Mouse (Mus musculus): Measurements from ENCODE around the gene Dand5. TPM values are rescaled to one million over a fixed set of nuclear protein-coding genes. Genes with fewer than 3 reads are reported as not detected.

Dand5 gene
- total RNA-seq, 2 experiments from 2014 or later: 9.3 to 10.6 TPM

GRCm38 (mm10) chr8:84785506-84785755 is 37.2 kb downstream of the Dand5 start:
- DNase-seq (ENCODE audit: extremely low spot score in 1 of 2, low spot score in 1 of 2): no peak

- no peak for DNase-seq (ENCODE audit: extremely low spot score in 1 of 2, low spot score in 1 of 2)
Measured at GRCm38 (mm10) chr8:84784681-84785505, 37.7 kb downstream of the Dand5 start.

DNA sequence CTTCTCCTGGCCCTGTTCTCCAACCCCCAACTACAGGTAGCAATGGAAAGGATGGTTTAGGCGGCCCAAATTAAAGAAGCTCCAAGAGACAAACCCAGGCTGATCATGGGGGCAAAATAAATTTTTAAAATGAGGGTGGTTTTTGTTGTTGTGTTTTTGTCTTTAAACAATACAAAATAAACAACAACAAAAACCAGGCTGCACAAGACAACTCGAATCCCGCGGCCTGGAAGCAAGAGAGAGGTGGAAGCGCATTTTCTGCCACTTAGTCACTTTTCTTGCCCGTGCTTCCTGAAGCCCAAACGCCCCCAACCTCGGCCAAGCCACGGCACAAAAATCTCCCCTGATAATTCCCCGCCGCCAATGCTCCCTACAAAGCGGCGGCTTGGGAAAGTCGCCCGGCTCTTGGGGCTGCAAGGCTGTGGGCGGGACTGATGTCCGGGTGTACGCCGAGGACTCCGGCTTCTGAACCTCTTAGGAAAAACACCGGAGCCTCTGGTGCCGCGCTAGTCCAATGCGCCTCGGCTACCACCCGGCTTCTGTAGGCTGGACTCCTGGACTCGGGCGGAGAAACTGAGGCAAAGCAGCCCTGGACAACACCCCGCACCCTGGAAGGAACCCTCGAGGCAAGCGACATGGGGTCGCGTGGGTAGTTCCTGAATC is 38.6 kb downstream of the Dand5 start:
- peak in 1 of 2 experiments; percentile 40 for DNase-seq (ENCODE audit: extremely low spot score in 1 of 2, low spot score in 1 of 2)

- DNase-seq (ENCODE audit: extremely low spot score in 1 of 2, low spot score in 1 of 2): no peak
Measured at GRCm38 (mm10) chr8:84783198-84783918, 39.3 kb downstream of the Dand5 start.

DNA sequence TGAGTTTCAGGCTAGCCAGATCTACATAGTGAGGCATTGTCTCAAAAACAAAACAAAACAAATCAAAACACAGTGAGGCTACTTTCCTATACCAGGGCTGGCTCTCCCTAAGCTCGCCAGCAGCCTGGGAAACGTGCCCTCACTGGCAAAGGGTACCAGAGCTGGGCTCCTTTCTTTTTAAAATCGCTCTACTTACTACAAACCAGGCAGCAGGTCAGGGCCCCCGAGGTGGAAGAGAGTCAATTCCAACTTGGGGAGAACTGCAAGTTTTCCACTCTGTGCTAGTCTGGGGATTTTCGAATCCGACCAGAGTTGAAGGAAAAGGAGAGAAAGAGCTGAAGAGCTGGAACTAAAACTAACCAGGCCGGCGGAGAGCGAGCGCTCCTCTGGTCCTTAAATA is 39.9 kb downstream of the Dand5 start:
- no peak for DNase-seq (ENCODE audit: extremely low spot score in 1 of 2, low spot score in 1 of 2)

- no peak for DNase-seq (ENCODE audit: extremely low spot score in 1 of 2, low spot score in 1 of 2)
Measured at GRCm38 (mm10) chr8:84781686-84782505, 40.7 kb downstream of the Dand5 start.

GRCm38 (mm10) chr8:84780949-84781680 is 41.5 kb downstream of the Dand5 start:
- DNase-seq (ENCODE audit: extremely low spot score in 1 of 2, low spot score in 1 of 2): no peak

DNA sequence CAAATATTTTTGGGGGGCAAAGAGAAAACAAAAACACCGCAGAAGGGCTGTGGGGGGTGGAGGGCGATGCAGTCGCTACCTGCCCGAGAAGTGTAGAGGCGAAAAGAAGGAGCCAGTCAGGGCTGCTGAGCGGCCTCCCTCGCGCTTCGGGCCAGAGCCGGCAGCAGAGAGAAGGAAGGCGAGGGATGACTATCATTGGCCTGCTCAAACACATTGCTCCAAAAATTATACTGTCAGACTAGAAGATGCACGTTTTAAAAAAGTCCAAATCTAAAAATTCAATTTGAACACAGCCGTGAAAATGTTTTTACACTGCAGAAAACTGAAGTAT is 42.4 kb downstream of the Dand5 start:
- DNase-seq (ENCODE audit: extremely low spot score in 1 of 2, low spot score in 1 of 2): no peak

GRCm38 (mm10) chr8:84779519-84780224 is 43.0 kb downstream of the Dand5 start:
- DNase-seq (ENCODE audit: extremely low spot score in 1 of 2, low spot score in 1 of 2): no peak

DNA sequence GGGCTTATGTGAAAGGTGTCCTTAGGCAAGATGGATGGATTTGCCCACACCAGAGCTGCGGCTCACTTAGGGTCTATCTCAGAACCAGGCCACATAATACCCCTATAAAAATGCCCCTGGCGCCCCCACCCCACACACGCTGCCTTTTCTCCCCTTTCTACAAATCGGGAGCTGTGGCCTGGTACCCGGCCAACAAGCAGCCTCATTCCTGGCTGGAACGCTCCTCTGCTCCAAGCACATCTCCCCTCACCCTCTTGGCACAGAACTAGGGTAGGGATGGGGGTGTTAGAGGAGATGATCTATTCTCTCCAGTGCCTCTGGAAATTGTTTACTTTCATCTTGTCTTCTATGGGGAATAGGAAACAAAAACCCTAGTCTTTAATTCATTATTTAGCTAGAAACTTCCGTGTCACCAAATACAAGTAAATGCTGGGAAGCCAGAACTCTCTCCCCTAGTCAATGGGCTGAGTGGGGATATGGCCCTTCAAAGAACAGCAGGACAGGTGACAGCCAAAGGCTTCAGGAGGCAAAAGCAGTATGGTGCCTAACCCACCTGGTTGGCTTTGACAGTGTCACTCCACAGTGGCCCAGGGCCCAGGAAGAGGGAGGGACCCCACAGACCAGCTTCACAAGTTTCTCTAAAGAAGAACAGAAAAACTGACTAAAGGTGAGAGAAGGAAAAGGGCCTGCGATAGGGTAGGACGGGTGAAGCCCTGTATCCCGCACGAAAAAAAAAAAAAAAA is 43.8 kb downstream of the Dand5 start:
- no peak for DNase-seq (ENCODE audit: extremely low spot score in 1 of 2, low spot score in 1 of 2)

DNA sequence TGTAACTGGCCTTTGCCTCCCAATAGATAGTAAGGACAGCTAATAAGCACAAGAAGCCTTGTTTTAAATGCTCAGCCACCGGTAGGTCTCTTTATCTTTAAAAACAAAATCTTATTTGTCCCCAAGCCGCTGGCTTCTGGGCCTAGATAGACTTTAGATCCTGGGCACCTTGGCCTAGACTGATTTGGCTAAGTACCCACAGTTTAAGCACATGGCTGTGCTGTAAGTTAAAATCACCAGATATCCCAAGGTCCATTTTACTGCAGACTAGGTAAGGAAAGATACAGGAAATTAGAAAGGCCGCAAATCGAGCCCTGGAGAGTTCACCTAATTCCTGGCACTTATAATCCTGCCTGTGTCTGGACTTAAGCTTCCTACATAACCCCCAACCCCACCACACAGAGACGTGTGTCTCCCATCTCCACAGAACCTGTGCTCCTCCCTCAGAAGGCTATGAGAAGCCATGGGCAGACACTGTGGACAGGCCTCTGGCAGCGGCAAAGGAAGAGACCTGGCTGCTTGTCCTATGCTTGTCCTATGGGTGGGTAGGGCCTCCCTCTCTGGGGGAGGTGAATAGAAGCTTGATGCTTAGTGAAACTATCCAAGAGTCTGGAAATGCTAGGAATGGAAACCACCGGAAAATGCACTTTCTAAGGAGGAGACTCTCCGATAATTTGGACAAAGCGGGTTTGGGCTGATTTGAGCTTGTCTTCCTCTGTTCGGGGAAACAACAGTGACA is 44.6 kb downstream of the Dand5 start:
- DNase-seq (ENCODE audit: extremely low spot score in 1 of 2, low spot score in 1 of 2): no peak

DNA sequence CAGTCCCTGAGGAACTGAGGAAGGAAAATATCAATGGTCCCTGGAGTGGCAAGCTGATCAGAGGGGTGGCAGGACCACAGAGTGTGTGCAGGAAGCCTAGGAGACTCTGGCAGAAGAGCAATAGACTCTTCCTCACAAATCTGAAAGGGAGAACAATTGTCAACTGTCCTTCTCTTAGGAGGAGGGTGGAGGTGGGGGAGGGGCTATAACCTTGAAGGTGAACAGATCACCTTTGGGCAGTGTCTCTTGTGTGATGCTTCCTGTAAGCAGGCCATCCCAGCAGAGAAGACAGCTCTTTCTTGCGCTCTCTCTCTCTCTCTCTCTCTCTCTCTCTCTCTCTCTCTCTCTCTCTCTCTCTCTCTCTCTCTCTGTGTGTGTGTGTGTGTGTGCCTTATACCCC is 46.1 kb downstream of the Dand5 start:
- no peak for DNase-seq (ENCODE audit: extremely low spot score in 1 of 2, low spot score in 1 of 2)

GRCm38 (mm10) chr8:84775621-84776113 is 47.0 kb downstream of the Dand5 start:
- DNase-seq (ENCODE audit: extremely low spot score in 1 of 2, low spot score in 1 of 2): no peak

DNA sequence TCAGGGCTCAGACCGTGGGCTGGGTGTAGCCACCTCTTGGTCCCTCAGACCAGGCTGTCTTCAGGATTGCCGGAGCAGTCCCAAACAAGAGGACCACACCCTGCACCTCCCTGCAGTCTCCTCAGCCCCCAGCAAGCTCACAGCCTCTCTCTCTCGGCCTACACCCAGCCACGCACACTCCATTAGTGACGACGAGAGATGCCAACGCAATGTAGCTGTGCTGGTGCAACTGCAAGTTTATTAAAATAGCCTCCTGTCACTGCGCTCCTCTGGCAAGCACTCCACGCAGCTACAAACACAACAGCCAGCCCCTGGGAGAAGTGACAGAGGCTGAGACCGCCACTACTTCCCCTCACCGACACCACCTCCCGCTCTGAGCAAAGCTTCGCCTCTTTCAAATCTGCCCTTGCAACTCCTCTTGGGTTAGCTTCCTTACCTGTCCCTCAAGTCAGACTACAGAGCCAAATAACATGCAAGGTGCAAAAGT is 47.5 kb downstream of the Dand5 start:
- no peak for DNase-seq (ENCODE audit: extremely low spot score in 1 of 2, low spot score in 1 of 2)

DNA sequence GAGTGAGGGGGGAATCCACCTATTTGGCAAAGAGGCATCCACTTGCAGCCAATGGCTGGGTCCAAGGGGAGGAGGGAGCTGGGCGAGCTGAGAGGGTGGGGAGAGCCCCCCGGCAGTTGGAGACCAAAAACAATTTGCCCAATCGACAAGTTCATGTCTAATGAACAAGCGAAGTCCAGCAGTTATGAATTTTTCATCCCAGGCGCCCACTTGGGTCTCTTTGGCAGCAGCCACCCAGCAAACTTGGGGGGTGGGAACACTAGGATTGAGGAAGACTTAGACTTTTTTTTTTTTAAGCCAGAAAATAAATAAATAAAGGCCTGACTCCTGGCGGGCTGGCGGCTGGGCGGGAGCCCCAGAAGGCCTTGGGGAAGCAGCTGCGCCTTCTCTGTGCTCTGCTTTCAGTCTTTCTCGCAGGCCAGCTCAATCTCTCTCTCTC is 48.1 kb downstream of the Dand5 start:
- peak in 1 of 2 experiments; percentile 64 for DNase-seq (ENCODE audit: extremely low spot score in 1 of 2, low spot score in 1 of 2)

- DNase-seq (ENCODE audit: extremely low spot score in 1 of 2, low spot score in 1 of 2): peak in 1 of 2 experiments; percentile 62
Measured at GRCm38 (mm10) chr8:84773833-84774232, 48.8 kb downstream of the Dand5 start.

DNA sequence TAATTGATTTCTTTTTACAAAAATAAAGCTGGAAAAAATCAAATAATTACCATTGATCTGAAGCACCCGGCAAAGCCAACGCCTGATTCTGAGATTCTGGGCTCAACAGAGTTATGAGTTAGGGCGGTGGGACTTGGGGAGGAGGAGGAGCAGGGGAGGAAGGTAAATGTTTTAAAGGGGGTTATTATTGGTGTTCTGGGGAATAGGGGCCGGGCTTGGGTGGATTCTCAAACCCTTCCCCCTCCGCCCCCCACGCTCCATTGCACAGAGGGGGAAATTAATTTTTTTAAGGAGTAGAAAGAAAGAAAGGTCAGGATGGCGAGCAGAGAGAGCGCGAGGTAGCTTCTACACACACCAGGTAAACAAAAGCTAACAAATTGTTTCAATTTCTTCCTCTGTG is 49.3 kb downstream of the Dand5 start:
- DNase-seq (ENCODE audit: extremely low spot score in 1 of 2, low spot score in 1 of 2): no peak

DNA sequence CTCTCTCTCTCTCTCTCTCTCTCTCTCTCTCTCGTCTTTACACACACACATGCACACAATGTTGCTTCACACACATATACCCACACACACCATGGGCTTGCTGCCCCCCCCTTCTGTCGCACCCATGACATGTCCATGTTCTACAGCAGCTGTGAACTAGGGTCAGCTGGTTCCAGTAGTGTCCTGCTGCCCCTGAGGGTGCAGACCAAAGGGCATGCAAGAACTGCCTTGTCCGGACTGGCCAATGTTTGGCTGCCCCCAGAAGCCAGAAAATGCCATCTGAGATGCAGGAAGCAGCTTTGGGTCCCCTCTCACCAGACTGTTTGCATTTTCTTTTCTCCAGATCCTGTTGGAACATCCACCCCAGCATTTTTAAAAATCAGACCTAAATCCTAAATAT is 50.0 kb downstream of the Dand5 start:
- no peak for DNase-seq (ENCODE audit: extremely low spot score in 1 of 2, low spot score in 1 of 2)

Measured in layer of hippocampus, postnatal 25 days (tissue).